Mouse (Mus musculus) left cerebral cortex, postnatal 14 days (tissue): ENCODE measurements around the gene Il1rl2. TPM values are rescaled to one million over a fixed set of nuclear protein-coding genes. Genes with fewer than 3 reads are reported as not detected.

ENCODE experiments used
- total RNA-seq, 2 experiments: library from RNA; stranded (reverse); gene quantifications; 2 replicates each; pipeline ENCODE4 v1.2.3; 2021

Gene Il1rl2
- total RNA-seq, 2 experiments from 2014 or later = 0.77 to 1.3 TPM

Other genes starting within 250 kb of the Il1rl2 start
- 1 to 10 TPM; 2.5 to 3.5 TPM for gene Il1r1, start 99.5 kb upstream of the Il1rl2 start, total RNA-seq
- gene Il1rl1, start 105.0 kb downstream of the Il1rl2 start, total RNA-seq = under 1 TPM in 1 of 2 experiments, not detected in 1; 0.15 TPM
- gene Il18r1, start 140.9 kb downstream of the Il1rl2 start, total RNA-seq = not detected
- not detected for gene Il18rap, start 190.8 kb downstream of the Il1rl2 start, total RNA-seq